Mouse (Mus musculus) small intestine, adult 2 months (tissue): ENCODE results near the gene Myh11.

ENCODE experiments used
- CTCF ChIP-seq: fragments of 200-500 bp; IDR thresholded peaks from 2 replicates; pipeline ENCODE4 v1.5.1; 2012; ENCODE audit warnings: low read depth, mild to moderate bottlenecking, control low read depth, inconsistent platforms, low read length, moderate library complexity, mixed read lengths; ENCODE audit not compliant: insufficient replicate concordance, insufficient read length; ENCODE audit errors: extremely low read depth
- POLR2A ChIP-seq: fragments of 200-500 bp; IDR thresholded peaks from 2 replicates; pipeline ENCODE4 v1.6.1; 2012; ENCODE audit warnings: low read depth, mild to moderate bottlenecking, control low read depth, inconsistent platforms, low read length, moderate library complexity

GRCm38 (mm10) chr16:14311371-14311770 is 20.2 kb upstream of the Myh11 start:
- no peak for TF ChIP-seq POLR2A
- TF ChIP-seq CTCF: peak; percentile 88; the same call in 1 of the 2 replicates
